12 mouse cellular contexts compared by ENCODE assay signal in genomic region chr2:31609859-31610261, GRCm38 (mm10). TPM values are rescaled to one million over a fixed set of nuclear protein-coding genes. Genes with fewer than 3 reads are reported as not detected.
DNase-seq lines count a peak whose midpoint lies in the region; ATAC-seq and TF ChIP-seq lines count a peak whose summit lies in the region.
"Had no signal": no experiment of that assay in that cellular context is flagged by ENCODE, and none has a peak within 500 bp of the region (broad histone marks: within the 10 kb centered on the region; RNA-seq: fewer than 3 reads in every experiment).

No protein-coding gene starts in this region.

- peak; percentile 27; the same call in 1 of the 2 replicates for TF ChIP-seq CTCF in lung, embryonic 14.5 days (IDR thresholded peaks at IDR 0.05; ENCODE audit: low read depth)

- peak; percentile 60 to 64 for DNase-seq in cerebellum, postnatal 14 days
- no peak for DNase-seq in cerebellum, adult 9-11 months
- DNase-seq in lung, embryonic 14.5 days, result no peak
- DNase-seq in lung, postnatal 10 days, result no peak
- DNase-seq in embryo, embryonic 11.5 days (ENCODE audit: low read depth, low spot score), result peak; percentile 29
- no peak for DNase-seq in frontal cortex, postnatal 14 days (ENCODE audit: low spot score in 2 of 2)
- no peak for DNase-seq in gastrocnemius, postnatal 10 days
- DNase-seq: kidney, postnatal 14 days had no signal

- no peak overlapping the region for H3K9ac ChIP-seq in lung, embryonic 14.5 days
- H3K9ac ChIP-seq in neural tube, embryonic 15.5 days (replicated peaks), result no peak overlapping the region

- WGBS in lung, embryonic 14.5 days, result 29% methylated on average over 7 of the region's 7 CpGs
- 4% methylated on average over 7 of the region's 7 CpGs for WGBS in neural tube, embryonic 15.5 days

- no peak for ATAC-seq in lung, embryonic 14.5 days (ENCODE audit: insufficient read depth)
- peak; percentile 79 for ATAC-seq in neural tube, embryonic 15.5 days (ENCODE audit: low FRiP score)

- no peaks in the 10 kb centered on the region for H3K9me3 ChIP-seq in lung, embryonic 14.5 days (ENCODE audit: low read depth, low read length)
- no peaks in the 10 kb centered on the region for H3K9me3 ChIP-seq in neural tube, embryonic 15.5 days (replicated peaks)

- H3K4me3 ChIP-seq in lung, embryonic 14.5 days (ENCODE audit: low read depth, low read length), result no peak overlapping the region
- no peak overlapping the region for H3K4me3 ChIP-seq in neural tube, embryonic 15.5 days (replicated peaks)

- no peak overlapping the region for H3K4me2 ChIP-seq in lung, embryonic 14.5 days
- H3K4me2 ChIP-seq in neural tube, embryonic 15.5 days, result no peak overlapping the region

- H3K36me3 ChIP-seq in lung, embryonic 14.5 days (ENCODE audit: insufficient read depth), result peaks cover 98% of the 10 kb centered on the region
- H3K36me3 ChIP-seq in neural tube, embryonic 15.5 days, result peaks cover 80% of the 10 kb centered on the region

- H3K27me3 ChIP-seq in lung, embryonic 14.5 days (ENCODE audit: insufficient read depth, low read length), result no peaks in the 10 kb centered on the region
- peaks cover 68% of the 10 kb centered on the region for H3K27me3 ChIP-seq in neural tube, embryonic 15.5 days (replicated peaks)

- H3K27ac ChIP-seq in lung, embryonic 14.5 days (ENCODE audit: low read depth), result no peak overlapping the region
- H3K27ac ChIP-seq in neural tube, embryonic 15.5 days (replicated peaks), result no peak overlapping the region

- H3K4me1 ChIP-seq in lung, embryonic 14.5 days (ENCODE audit: insufficient read depth), result no peaks in the 10 kb centered on the region
- 0 out of 2 replicates have a peak, but pooled peaks cover 6% of the 10 kb centered on the region for H3K4me1 ChIP-seq in neural tube, embryonic 15.5 days

RNA-seq across cellular contexts. Expression of gene Prdm12, which starts 30.0 kb away (rescaled TPM):
- polyA plus RNA-seq in lung, embryonic 14.5 days (2014; fragmentation: Nextera tagmentation; extraction: Ambion mirVana), result not detected in 2 replicates
- 5.3 and 7.8 TPM in 2 replicates for polyA plus RNA-seq in neural tube, embryonic 15.5 days (2015; fragmentation: Nextera tagmentation; extraction: Ambion mirVana)
- not detected for total RNA-seq in gastrocnemius, postnatal 10 days (2021)
- total RNA-seq: gastrocnemius, adult 18-20 months had no signal
- polyA plus RNA-seq: liver, embryonic 16.5 days; thymus, postnatal 0 days had no signal

RNA-seq across cellular contexts. Expression of gene Fubp3, which starts 37.4 kb away (rescaled TPM):
- polyA plus RNA-seq in lung, embryonic 14.5 days (2014; fragmentation: Nextera tagmentation; extraction: Ambion mirVana), result 86.2 and 89.5 TPM in 2 replicates
- polyA plus RNA-seq in neural tube, embryonic 15.5 days (2015; fragmentation: Nextera tagmentation; extraction: Ambion mirVana), result 44.9 and 51.3 TPM in 2 replicates
- total RNA-seq in gastrocnemius, postnatal 10 days (2021), result 10 to 100 TPM; 22.4 to 30.2 TPM

Comparison
In these comparisons a context has a peak if more than half of its experiments do, and no peak if none do; other contexts are left out.
1. DNase-seq: peak in cerebellum, postnatal 14 days (2 of 2) and embryo, embryonic 11.5 days (single experiment); none in cerebellum, adult 9-11 months (single experiment), lung, embryonic 14.5 days (single experiment), lung, postnatal 10 days (single experiment), frontal cortex, postnatal 14 days (0 of 2) and gastrocnemius, postnatal 10 days (single experiment).